Mouse (Mus musculus) C2C12 (cell line): ENCODE measurements around the gene Hmgcl. TPM values are rescaled to one million over a fixed set of nuclear protein-coding genes. Genes with fewer than 3 reads are reported as not detected.

Experiments
- H3K27me3 ChIP-seq: one replicate; pipeline ENCODE4 v1.6.1; 2011; ENCODE audit not compliant: control insufficient read depth, insufficient read depth, insufficient read length
- H3K36me3 ChIP-seq: one replicate; pipeline ENCODE4 v1.6.1; 2011; ENCODE audit not compliant: control insufficient read depth, insufficient read depth
- H3K4me3 ChIP-seq: one replicate; pipeline ENCODE4 v1.5.1; 2011; ENCODE audit warnings: mild to moderate bottlenecking, control low read depth; ENCODE audit not compliant: poor library complexity, insufficient read depth, severe bottlenecking
- H3K79me2 ChIP-seq: one replicate; pipeline ENCODE4 v1.6.1; 2011; ENCODE audit not compliant: control insufficient read depth, insufficient read depth
- H3K79me3 ChIP-seq: one replicate; pipeline ENCODE4 v1.6.1; 2011; ENCODE audit warnings: low read depth, control low read depth
- H3ac ChIP-seq: one replicate; pipeline ENCODE3; 2011; ENCODE audit warnings: low read depth; ENCODE audit not compliant: control insufficient read depth, insufficient read length
- CEBPB ChIP-seq: IDR thresholded peaks from one replicate; pipeline ENCODE4 v1.6.1; 2011; ENCODE audit warnings: low read depth, mild to moderate bottlenecking, control low read depth, moderate library complexity
- CTCF ChIP-seq: IDR thresholded peaks from one replicate; pipeline ENCODE4 v1.5.1; 2011; ENCODE audit not compliant: control insufficient read depth, insufficient read depth, insufficient read length
- FOSL1 ChIP-seq: IDR thresholded peaks from one replicate; pipeline ENCODE4 v1.8.0; 2011; ENCODE audit warnings: mild to moderate bottlenecking, low read length; ENCODE audit not compliant: poor library complexity, insufficient read depth, severe bottlenecking
- MAX ChIP-seq: IDR thresholded peaks from one replicate; pipeline ENCODE4 v1.6.1; 2011; ENCODE audit warnings: mild to moderate bottlenecking, control low read depth
- MYOD1 ChIP-seq: IDR thresholded peaks from one replicate; pipeline ENCODE4 v1.6.1; 2011; ENCODE audit warnings: low read depth; ENCODE audit not compliant: control insufficient read depth, insufficient read length
- MYOG ChIP-seq: IDR thresholded peaks from one replicate; pipeline ENCODE4 v1.6.1; 2011; ENCODE audit not compliant: control insufficient read depth, insufficient read length; ENCODE audit errors: extremely low read depth
- USF1 ChIP-seq: IDR thresholded peaks from one replicate; pipeline ENCODE4 v1.6.1; 2011; ENCODE audit warnings: low read depth, mild to moderate bottlenecking, control low read depth, moderate library complexity
- polyA plus RNA-seq: library from polyadenylated mRNA; unstranded; fragments of >200 nt; fragmentation: generic; extraction: Trizol; gene quantifications from one replicate; pipeline ENCODE4 v1.2.1, GENCODE M21; 2012; ENCODE audit warnings: missing spikeins

The Hmgcl gene
- polyA plus RNA-seq, 1 experiment = 24.3 TPM

- H3K79me2 ChIP-seq = no peaks in the 10 kb centered on the region
These were observed 21.8 kb upstream of the Hmgcl start for GRCm38 (mm10) chr4:135924418-135924817.

GRCm38 (mm10) chr4:135925341-135925740, 20.9 kb upstream of the Hmgcl start:
- Histone ChIP-seq H3K27me3 (no peaks in the 10 kb centered on the region), H3K4me3 (no peak overlapping the region), H3K79me3 (no peaks in the 10 kb centered on the region), H3K36me3 (peaks cover 4% of the 10 kb centered on the region), H3ac (no peak overlapping the region), H3K79me2 (no peaks in the 10 kb centered on the region)
- no peak for TF ChIP-seq MAX
- TF ChIP-seq CTCF = no peak
- no peak for TF ChIP-seq CEBPB

More at GRCm38 (mm10) chr4:135924418-135924817, 21.8 kb upstream of the Hmgcl start:
- H3K79me3 ChIP-seq = no peaks in the 10 kb centered on the region
- no peak for TF ChIP-seq MYOG
- no peak for TF ChIP-seq FOSL1
- no peak for TF ChIP-seq MYOD1
- TF ChIP-seq USF1 = no peak
- no peak for TF ChIP-seq CTCF
- no peak for TF ChIP-seq MAX
- no peak for TF ChIP-seq CEBPB
- H3K4me3 ChIP-seq = no peak overlapping the region
- H3K36me3 ChIP-seq = peaks cover 4% of the 10 kb centered on the region
- no peaks in the 10 kb centered on the region for H3K27me3 ChIP-seq
- H3ac ChIP-seq = no peak overlapping the region

GRCm38 (mm10) chr4:135926195-135926808, 19.9 kb upstream of the Hmgcl start:
- no peak overlapping the region for H3ac ChIP-seq
- no peak overlapping the region for H3K4me3 ChIP-seq
- no peaks in the 10 kb centered on the region for H3K79me2 ChIP-seq
- TF ChIP-seq MYOD1 (no peak), CTCF (no peak), FOSL1 (no peak), MYOG (no peak), MAX (no peak), USF1 (no peak), CEBPB (no peak)
- H3K79me3 ChIP-seq = no peaks in the 10 kb centered on the region
- H3K27me3 ChIP-seq = no peaks in the 10 kb centered on the region
- peaks cover 4% of the 10 kb centered on the region for H3K36me3 ChIP-seq

- no peaks in the 10 kb centered on the region for H3K79me3 ChIP-seq
- TF ChIP-seq MYOG (no peak), CTCF (no peak), MYOD1 (no peak), MAX (no peak), CEBPB (no peak), USF1 (no peak), FOSL1 (no peak)
- peaks cover 4% of the 10 kb centered on the region for H3K36me3 ChIP-seq
- no peaks in the 10 kb centered on the region for H3K27me3 ChIP-seq
- H3K79me2 ChIP-seq = no peaks in the 10 kb centered on the region
- H3K4me3 ChIP-seq = no peak overlapping the region
- H3ac ChIP-seq = no peak overlapping the region
These were observed 19.4 kb upstream of the Hmgcl start for GRCm38 (mm10) chr4:135926861-135927260.

- Histone ChIP-seq H3ac (no peak overlapping the region), H3K79me3 (no peaks in the 10 kb centered on the region), H3K27me3 (no peaks in the 10 kb centered on the region), H3K36me3 (peaks cover under 1% of the 10 kb centered on the region), H3K79me2 (no peaks in the 10 kb centered on the region), H3K4me3 (no peak overlapping the region)
- TF ChIP-seq USF1 = no peak
- TF ChIP-seq FOSL1 = no peak
- no peak for TF ChIP-seq MYOD1
- TF ChIP-seq MAX = no peak
- TF ChIP-seq CEBPB = no peak
- TF ChIP-seq CTCF = no peak
- TF ChIP-seq MYOG = no peak
These were observed 17.9 kb upstream of the Hmgcl start for GRCm38 (mm10) chr4:135928376-135928775.

- Histone ChIP-seq H3K36me3 (no peaks in the 10 kb centered on the region), H3K4me3 (no peak overlapping the region)
- TF ChIP-seq FOSL1 = no peak
- no peak for TF ChIP-seq CEBPB
- TF ChIP-seq MYOD1 = no peak
These were observed 16.8 kb upstream of the Hmgcl start for GRCm38 (mm10) chr4:135929405-135929804.

GRCm38 (mm10) chr4:135929828-135930227, 16.4 kb upstream of the Hmgcl start:
- H3K36me3 ChIP-seq = no peaks in the 10 kb centered on the region

More at GRCm38 (mm10) chr4:135929405-135929804, 16.8 kb upstream of the Hmgcl start:
- H3K27me3 ChIP-seq = no peaks in the 10 kb centered on the region
- H3K79me3 ChIP-seq = no peaks in the 10 kb centered on the region
- no peak overlapping the region for H3ac ChIP-seq
- no peaks in the 10 kb centered on the region for H3K79me2 ChIP-seq

More at GRCm38 (mm10) chr4:135929828-135930227, 16.4 kb upstream of the Hmgcl start:
- H3K79me3 ChIP-seq = no peaks in the 10 kb centered on the region
- TF ChIP-seq CTCF (no peak), MYOG (no peak), MYOD1 (no peak), CEBPB (no peak)
- H3ac ChIP-seq = no peak overlapping the region
- no peaks in the 10 kb centered on the region for H3K27me3 ChIP-seq
- H3K4me3 ChIP-seq = no peak overlapping the region
- H3K79me2 ChIP-seq = no peaks in the 10 kb centered on the region
